Mouse (Mus musculus): Measurements from ENCODE around the gene Iqgap1. TPM values are rescaled to one million over a fixed set of nuclear protein-coding genes. Genes with fewer than 3 reads are reported as not detected.
A peak's percentile ranks its signal among the peaks of the same experiment; 100 is the strongest.

Iqgap1 gene
- total RNA-seq, 2 experiments from 2014 or later = 15.9 to 23.3 TPM

DNA sequence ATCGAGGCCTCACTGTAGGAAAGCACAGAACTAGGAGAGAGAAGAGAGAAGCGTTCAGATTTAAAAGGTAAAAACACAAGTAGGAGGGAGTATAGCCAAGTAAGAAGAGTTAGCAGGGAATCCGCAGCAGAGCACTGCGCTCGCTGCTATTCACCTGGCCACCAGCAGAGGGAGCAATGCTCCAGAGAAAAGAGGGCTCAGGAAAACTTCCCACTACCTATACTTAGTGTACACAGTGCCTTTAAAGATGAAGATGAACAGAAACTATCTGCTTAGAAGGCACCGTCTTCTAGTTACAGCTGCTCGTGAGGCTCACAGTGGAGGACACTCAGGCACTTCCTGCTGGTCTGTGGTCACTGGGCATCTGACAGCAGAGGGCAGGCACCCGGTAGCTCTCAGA, 96.1 kb downstream of the Iqgap1 start:
- peak; percentile 76 to 90 for DNase-seq (ENCODE audit: extremely low spot score in 1 of 2, low spot score in 1 of 2)

DNA sequence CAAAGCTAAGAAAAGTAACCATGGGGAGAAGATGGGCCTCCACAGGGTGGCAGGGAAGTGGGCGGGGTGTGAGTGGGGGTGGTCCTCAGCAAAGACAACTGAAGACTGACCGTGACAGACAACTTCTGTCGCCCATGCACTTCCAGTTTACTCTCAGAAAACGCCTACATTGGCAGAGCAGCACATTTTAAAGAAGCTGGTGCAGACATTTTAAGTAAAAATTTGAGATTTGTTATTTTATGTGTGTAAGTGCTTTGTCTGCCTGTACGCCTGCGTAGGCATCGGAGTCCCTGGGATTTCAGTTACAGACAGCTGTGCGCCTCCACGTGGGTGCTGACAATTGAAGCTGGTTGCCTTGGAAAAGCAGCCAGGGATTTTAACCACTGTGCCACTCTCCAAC, 104.7 kb downstream of the Iqgap1 start:
- DNase-seq (ENCODE audit: extremely low spot score in 1 of 2, low spot score in 1 of 2) = no peak

DNA sequence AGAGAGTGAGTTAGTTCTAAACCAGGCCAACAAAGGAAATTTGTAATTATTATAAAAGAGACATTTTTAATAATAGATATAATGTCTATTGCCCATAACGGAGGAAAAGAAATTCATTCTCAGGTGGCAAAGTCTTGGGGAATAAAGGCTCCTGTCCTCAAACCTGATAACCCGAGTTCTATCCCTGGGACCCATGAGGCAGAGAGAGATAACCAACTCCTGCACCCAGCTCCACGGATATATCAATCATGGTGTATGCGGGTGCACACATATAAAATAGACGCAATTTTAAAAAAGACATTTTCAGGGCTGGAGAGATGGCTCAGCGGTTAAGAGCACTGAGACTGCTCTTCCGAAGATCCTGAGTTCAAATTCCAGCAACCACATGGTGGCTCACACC, 106.2 kb downstream of the Iqgap1 start:
- DNase-seq (ENCODE audit: extremely low spot score in 1 of 2, low spot score in 1 of 2) = no peak

DNA sequence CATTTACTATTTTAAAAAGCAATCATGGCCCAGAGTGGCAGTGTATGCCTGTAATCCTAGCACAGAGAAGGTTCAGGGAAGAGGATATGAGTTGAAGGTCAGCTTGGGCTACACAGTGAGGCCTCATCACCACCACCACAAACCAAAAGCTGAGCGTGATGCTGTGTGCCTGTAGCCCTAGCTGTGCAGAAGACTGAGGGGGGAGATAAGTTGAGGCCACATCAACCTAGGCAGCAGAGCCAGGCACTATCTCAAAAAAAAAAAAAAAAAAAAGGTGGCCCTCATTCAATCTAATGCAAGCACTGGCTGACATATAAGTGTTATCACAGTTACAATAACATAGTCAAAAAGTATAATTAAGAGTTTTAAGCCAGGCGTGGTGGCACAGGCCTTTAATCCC, 106.7 kb downstream of the Iqgap1 start:
- no peak for DNase-seq (ENCODE audit: extremely low spot score in 1 of 2, low spot score in 1 of 2)

DNA sequence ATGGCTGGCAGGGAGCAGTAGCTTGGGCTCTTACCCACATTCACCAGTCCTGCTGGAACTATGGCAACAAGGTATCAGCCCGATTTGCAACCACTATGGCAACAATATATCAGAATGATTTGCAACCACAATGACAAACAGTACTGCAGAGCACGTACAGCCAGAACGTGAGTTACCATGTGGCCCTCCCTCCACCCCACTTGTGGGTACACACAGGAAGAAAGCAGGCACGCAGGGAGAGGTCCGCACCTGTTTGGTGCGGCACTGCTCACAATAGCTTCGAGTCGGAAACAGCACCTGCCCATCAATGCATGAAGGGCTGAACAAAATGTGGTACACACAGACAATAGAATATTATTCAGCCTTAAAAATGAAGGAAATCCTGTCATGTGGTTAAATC, 107.3 kb downstream of the Iqgap1 start:
- no peak for DNase-seq (ENCODE audit: extremely low spot score in 1 of 2, low spot score in 1 of 2)

DNA sequence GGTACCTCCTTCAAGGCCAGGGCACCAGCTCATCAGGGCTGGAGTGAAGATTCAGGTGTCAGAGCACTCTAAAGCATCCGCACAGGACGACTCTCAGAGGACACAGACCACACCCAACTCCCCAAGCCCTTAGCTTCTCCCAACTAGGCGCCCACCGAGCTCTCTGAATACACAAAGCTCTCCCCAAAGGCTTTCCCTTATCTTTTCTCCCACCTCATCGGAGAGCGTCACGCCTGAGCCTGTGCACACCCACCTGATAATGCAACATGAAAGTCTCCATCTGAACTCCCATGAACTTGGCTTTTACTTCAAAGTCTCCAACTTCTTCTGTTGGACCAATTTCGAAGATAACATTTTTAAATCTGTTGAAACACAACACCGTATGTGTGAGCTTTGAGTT, 109.0 kb downstream of the Iqgap1 start:
- DNase-seq (ENCODE audit: extremely low spot score in 1 of 2, low spot score in 1 of 2) = no peak

DNA sequence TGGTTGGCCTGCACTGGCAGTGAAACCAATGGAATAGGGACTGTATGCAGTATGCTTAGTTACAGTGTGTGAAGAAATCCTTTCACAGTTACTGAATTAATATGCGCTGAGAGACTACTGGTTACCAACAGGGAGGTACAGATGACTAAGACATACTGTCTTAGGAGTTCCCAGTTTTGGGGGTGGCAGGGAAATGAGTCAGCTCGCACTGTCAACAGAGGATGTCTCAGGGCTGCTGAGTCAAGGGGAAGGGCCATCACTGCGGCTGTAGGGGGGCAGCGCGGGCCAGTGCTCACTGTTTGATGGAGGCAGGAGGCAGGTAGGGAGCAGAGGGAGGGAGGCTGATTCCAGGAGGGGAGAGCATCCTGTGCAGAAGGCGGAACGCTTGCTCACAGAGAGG, 110.5 kb downstream of the Iqgap1 start:
- no peak for DNase-seq (ENCODE audit: extremely low spot score in 1 of 2, low spot score in 1 of 2)

DNA sequence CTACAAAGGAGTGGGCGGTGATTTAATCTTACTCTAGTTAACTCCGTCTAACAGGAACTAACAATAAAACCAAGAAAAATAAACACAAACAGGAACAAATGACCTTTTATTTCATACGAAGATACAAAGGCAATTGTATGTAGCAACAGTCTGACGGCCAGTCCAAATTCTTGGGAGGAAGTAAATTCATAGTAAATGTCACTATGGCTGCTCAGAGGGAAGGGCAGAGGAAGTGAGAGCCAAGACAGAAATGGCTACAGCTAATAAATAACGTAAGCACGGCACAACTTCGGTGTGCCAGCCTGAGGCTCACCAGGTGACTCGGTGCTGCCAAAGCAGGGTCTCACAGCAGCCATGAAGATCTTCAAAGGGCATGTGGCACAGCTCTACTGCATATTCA, 114.3 kb downstream of the Iqgap1 start:
- DNase-seq (ENCODE audit: extremely low spot score in 1 of 2, low spot score in 1 of 2) = no peak

DNA sequence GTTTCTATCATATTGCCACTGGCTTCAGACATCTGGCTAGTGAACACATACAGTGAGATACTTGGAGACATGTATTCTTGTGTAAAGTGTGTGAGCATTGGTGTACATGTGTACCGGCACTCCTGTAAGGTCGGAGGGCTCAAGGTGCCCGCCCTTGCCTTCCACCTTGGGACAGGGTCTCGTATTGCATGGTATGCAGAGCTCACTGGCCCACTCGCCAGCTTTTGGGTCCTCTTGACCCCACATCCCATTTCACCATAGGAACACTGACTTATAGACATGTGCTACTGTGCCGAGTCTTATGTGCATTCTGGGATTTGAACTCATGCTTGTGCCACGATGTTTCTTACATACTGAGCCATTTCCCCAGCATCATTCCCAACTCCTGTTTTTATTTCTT, 115.4 kb downstream of the Iqgap1 start:
- DNase-seq (ENCODE audit: extremely low spot score in 1 of 2, low spot score in 1 of 2) = no peak

DNA sequence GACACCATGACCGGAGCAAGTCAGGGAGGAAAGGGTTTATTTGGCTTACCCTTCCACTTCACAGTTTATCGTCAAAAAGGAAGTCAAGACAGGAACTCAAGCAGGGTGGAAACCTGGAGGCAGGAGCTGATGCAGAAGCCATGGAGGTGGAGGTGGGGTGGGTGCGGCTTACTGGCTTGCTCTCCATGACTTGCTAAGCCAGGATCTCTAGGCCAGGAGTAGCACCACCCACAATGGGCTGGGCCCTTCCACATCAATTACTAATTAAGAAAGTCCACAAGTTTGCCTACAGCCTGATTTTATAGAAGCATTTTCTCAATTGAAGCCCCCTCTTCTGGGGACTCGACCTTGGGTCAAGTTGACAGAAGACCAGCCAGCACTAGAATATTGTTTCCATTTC, 121.7 kb downstream of the Iqgap1 start:
- no peak for DNase-seq (ENCODE audit: extremely low spot score in 1 of 2, low spot score in 1 of 2)

DNA sequence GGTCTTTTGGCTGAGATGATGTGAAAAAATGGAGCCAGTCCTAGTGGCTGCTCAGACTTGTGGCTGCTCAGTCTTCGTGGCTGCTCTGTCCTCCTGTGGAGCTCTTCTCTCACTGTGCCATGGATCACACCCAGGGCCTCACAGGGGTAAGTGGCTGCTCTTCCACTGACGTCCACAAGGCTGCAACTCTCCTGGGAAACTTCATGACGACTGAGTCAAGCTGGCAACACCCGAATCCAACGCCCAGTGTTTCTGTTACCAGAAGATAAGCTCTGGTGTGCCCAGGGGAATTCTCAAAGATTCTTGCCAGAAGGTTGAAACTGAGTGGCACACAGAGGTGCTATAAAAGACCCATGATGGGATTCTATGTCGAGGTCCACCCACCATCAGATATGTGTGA, 123.3 kb downstream of the Iqgap1 start:
- no peak for DNase-seq (ENCODE audit: extremely low spot score in 1 of 2, low spot score in 1 of 2)

DNA sequence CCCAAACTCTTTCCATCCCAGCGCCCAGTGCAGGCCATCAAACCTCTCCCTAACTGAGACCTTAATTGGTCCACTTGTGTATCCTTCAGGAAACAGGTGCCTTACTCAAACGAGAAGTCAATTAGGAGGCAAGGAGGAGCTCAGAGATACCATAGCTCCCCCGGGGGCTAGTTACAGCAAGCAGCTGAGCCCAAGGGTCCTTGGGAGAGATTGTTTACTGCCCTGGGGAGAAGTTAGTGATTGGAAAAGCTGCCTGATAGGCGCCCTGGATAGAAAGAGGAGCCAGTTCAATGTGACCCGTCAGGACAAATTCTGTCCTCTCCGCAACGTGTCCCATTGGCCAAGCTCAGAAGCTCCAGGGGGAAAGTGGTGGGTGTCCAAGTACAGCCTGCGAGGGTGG, 126.1 kb downstream of the Iqgap1 start:
- no peak for DNase-seq (ENCODE audit: extremely low spot score in 1 of 2, low spot score in 1 of 2)

DNA sequence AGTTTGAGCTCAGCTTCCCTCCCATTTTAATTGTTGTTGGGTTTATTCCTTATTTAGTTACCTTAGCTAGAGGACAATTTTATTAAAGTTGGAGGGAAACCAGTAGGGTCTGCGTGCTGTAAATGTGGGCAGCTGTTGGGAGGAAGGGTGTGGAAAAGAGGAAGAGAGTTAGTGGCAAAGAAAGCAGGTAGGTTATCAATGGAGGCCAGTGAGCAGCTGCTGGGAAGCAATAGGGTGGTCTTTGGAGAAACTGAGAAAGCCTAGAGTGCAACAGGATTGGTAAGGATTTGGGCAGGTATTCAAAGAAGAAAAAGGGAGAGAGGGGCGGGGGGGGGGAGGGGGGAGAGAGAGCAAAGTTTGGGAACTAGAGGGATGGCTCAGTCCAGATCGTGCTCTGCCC, 126.8 kb downstream of the Iqgap1 start:
- DNase-seq (ENCODE audit: extremely low spot score in 1 of 2, low spot score in 1 of 2) = no peak

DNA sequence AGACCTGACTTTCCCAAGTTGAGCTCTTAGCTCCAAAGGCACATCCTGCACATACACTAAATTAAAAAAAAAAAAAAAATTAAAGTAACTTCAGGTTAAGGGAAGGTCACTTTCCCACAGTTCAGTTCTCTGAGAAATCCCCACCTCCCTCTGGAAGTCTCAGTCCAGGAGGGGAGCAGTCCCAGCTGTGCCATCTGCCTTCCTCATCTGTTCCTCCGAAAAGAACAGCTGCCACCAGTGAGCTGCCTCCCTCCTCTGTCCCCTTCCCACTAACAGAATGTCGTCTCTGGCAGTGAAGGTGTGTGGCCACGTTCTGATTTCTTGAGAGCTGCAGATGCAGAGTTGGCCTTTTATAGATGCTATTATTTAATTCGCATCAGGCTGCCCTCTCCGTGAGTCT, 127.9 kb downstream of the Iqgap1 start:
- no peak for DNase-seq (ENCODE audit: extremely low spot score in 1 of 2, low spot score in 1 of 2)

DNA sequence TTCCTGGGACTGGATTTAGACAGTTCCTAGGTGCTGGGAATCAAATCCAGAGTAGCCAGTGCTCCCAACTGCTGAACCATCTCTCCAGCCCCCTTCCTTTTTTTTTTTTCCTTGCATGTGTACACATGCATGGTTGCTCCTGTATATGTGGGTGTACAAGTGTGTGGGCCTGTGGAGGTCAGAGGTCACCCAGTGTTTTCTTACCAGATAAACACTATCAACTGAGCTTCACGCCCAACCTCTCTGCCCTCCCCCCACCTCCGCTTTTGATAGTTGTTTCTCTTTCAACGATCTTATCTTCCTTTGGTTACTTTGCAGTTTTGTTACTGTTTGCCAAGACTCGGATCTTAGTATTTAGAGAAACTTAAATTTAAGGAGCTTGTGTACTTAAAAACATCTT, 128.9 kb downstream of the Iqgap1 start:
- no peak for DNase-seq (ENCODE audit: extremely low spot score in 1 of 2, low spot score in 1 of 2)

DNA sequence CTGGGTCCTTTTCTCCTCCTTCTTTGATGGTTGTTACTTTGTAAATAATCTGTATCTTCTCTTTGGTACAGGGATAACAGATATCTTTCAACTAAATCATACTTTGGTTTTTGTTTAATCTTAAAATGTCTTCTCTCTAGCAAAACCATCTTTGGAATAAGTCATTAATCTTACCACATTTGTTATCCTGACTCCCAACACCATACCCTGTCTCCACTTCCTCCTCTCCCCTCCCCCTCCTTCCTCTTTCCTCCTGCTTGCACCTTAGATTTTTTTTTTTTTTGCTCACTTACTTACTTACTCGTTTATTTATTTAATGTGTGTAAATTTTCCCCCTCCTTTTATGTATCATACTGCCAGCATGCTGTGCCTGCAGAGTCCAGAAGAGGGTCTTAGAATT, 129.4 kb downstream of the Iqgap1 start:
- DNase-seq (ENCODE audit: extremely low spot score in 1 of 2, low spot score in 1 of 2) = no peak

DNA sequence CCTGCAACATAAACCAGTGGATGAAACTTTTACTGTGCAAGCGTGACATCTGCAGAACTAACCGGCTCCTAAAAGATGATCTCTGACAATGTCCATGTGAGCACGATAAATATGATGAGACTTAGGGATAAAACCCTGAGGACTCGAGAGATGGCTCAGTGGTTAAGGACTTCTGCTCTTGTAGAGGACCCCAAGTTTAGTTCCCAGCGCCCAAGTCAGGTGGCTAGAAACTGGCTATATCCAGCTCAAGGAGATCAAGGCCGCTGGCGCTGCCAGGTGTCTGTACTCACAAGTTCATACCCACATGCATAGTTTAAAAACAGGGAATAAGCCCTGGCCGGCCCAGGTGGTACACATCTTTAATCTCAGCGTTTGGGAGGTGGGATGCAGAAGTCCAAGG, 133.3 kb downstream of the Iqgap1 start:
- no peak for DNase-seq (ENCODE audit: extremely low spot score in 1 of 2, low spot score in 1 of 2)

DNA sequence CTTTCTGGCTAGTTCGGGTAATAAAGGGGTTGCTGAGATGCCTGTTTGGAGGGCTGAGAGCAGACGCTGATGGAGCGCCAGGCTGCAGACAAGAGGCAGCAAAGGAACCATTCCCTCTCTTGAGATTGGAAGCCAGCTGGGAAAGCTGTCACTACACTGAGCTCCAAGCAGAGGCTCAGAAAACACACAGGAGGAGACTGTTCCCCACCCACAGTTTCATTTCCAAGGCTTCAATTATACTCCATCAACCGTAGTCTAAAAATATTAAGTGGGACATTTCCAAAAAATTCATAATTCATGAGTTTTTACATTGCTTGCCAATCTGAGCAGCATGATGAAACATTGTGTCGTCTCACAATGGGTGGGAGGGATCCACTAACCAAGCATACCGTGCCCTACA, 134.6 kb downstream of the Iqgap1 start:
- DNase-seq (ENCODE audit: extremely low spot score in 1 of 2, low spot score in 1 of 2) = no peak

DNA sequence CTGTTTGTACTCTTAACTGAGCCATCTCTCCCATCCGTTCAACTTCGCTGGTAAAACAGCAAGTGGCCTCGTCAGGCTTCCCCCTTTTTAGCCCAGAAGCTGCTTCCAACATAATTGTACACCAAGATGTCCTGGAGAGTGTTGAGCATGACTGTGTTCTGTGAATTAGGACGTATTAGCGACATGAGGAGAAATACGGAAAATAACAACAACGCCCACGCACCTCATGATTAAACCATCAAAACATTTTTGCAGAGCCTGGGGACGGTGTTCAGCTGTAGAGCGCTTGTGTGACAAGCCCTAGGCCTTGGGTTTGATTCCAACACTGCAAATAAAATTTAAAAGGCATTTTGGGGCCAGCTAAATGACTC, 136.6 kb downstream of the Iqgap1 start:
- DNase-seq (ENCODE audit: extremely low spot score in 1 of 2, low spot score in 1 of 2) = peak; percentile 16 to 26

DNA sequence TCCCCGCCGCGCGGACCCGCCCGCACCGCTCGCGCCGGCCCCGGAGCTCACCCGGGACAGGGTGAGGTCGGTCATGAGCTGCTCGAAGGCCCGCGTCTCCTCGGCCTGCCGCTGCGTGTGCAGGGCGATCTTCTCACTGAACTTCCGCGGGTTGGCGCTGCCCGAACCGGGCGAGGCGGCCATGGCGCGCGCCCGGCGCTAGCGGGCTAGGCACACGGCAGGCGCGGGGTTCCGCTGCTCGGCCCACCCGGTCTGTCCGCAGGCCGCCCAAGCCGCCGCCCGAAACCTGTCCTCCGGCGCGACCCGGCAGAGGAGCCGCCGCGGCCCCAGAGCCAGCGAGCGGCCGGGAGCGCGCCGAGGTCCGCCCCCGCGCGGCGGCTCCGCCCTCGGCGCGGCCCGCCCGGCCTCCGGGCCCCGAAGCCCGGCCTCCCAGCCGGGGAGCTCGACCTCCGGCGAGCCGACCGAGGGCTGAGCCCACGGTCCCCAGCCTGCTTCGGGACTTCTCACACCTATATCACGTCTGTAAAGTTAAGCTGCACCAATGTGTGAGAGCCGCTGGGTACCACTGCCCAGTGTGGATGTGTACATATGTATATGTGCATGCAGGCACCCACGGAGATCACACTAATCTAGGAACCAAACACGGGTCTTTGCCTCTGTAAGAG, 137.1 kb downstream of the Iqgap1 start, which contains the start of gene Crtc3:
Crtc3 (minus strand) TSS at position 322 of the 665 bp plus-strand sequence.
- DNase-seq (ENCODE audit: extremely low spot score in 1 of 2, low spot score in 1 of 2) = peak in 1 of 2 experiments; percentile 48

DNA sequence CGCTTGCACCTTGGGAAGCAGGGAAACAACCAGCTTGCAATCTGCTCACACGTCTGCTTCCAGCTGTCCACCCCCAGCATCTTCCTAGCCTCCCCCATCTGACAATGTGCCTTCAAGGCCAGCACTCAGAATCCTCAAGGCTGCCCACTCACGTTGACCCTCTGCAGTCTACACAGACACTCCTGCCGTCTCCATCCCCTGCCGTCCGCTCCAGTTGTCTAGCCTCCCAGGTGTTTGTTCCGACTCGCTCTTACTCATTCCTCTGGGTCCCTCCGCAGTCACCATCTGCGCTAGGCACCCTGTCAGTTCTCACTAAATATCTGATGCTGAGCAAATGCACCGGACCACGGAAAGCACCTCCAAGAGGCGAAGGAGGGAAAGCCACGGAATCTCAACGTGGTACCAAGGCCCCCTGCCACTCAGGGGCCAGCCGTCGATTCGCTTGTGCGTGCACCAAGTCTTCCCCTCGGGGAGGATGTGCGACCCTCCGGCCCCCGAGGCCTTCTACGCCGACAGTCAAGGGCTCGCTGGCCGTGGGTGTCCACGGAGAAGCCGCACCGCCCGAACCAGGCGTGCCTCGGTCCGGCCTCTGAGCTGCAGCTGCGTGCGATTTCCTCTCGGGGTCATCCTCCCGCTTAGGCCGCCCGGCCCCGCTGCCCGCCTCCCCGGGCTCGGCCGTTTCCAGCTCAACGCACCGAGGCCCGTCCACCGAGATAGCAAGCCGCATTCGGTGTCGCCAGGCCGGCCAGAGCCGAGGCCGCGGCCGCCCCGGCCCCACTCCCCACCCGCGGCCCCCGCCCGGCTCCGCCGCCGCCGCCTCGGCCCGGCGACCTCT, 137.8 kb downstream of the Iqgap1 start:
- DNase-seq (ENCODE audit: extremely low spot score in 1 of 2, low spot score in 1 of 2) = peak; percentile 41 to 59

DNA sequence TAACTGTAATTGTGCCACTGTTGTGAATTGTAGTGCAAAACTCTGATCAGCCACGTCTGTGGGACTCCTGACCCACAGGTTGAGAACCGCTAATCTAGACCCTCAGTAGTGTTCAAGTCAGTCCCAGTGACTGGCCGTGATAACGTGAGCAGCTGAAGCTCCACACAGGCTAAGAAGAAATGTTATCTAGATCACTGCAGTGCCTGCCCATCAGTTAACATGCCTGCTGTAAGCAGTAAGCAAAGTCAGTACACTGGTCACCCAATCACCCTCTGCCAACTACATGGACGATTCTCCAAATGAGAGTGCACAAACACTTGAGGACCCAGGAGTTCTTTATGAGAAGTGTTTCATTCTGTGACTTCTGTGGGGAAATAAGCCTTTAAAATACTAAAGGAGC, 140.1 kb downstream of the Iqgap1 start:
- DNase-seq (ENCODE audit: extremely low spot score in 1 of 2, low spot score in 1 of 2) = no peak
